Mouse (Mus musculus) kidney, adult 18-20 months (tissue): ENCODE measurements at regions not wholly inside any gene's neighbourhood (a gene's known extent, or its start where the extent isn't known, plus 50 kb on each side); places are given as distances from the start of the nearest gene placed in this dataset.

ENCODE experiments used
- DNase-seq: peaks from one replicate; pipeline ENCODE4 v3.0.0; 2021

- no peak for DNase-seq
Observed at GRCm38 (mm10) chr3:132237344-132237743, 152.3 kb downstream of the Dkk2 start.

GRCm38 (mm10) chr3:132257834-132258233 lies 172.7 kb downstream of the Dkk2 start:
- no peak for DNase-seq

GRCm38 (mm10) chr3:132269641-132270040 lies 184.5 kb downstream of the Dkk2 start:
- DNase-seq, result no peak

- DNase-seq, result no peak
Observed at GRCm38 (mm10) chr3:132274786-132275185, 189.7 kb downstream of the Dkk2 start.

- no peak for DNase-seq
Observed at GRCm38 (mm10) chr3:132277771-132278170, 192.7 kb downstream of the Dkk2 start.

GRCm38 (mm10) chr3:132287714-132288113 lies 202.6 kb downstream of the Dkk2 start:
- no peak for DNase-seq

- DNase-seq, result no peak
Observed at GRCm38 (mm10) chr3:132326961-132327360, 241.9 kb downstream of the Dkk2 start.

- DNase-seq, result no peak
Observed at GRCm38 (mm10) chr3:132343625-132344024, 258.5 kb downstream of the Dkk2 start.

GRCm38 (mm10) chr3:132345856-132346255 lies 260.8 kb downstream of the Dkk2 start:
- DNase-seq, result no peak

GRCm38 (mm10) chr3:132349602-132350001 lies 264.5 kb downstream of the Dkk2 start:
- DNase-seq, result no peak

- no peak for DNase-seq
Observed at GRCm38 (mm10) chr3:132353204-132353603, 268.1 kb downstream of the Dkk2 start.

DNA sequence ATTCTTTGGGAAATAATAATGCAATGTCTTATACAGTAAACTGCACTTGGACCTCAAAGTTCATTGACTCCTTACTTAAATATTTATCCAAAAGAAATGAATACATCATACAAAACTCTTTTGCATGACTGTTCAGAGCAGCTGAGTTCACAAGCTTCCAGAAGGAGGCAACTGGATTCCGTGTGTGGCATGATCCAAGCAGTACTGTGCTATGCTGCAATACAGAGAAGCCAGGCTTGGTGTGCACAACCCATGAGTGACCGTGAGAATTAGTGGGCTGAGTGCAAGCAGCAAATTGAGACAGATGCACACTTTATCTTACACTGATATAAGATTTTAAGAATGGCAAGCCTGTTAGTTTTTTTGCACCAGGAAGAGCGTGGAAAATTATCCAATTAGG lies 270.0 kb upstream of the Gimd1 start:
- DNase-seq, result no peak

DNA sequence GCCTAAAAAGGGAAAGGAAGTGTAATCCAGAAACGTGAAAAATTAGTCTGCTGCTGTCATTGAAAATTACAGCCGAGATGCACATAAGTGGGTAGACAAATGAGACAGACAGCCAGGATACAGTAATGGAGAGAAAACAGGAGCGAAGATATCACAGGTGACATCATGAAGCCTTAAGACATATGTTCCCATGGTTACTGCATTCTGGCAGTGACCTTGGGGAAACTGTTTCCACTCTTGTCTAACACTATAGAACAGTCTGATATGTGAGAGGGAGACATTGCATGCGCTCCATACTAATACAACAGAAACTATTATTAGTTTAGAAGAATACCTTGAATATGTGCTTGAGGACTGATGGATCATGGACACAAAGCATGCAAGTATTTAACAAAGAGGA lies 254.0 kb upstream of the Gimd1 start:
- DNase-seq, result no peak

GRCm38 (mm10) chr3:132417742-132418141 lies 211.9 kb upstream of the Gimd1 start:
- no peak for DNase-seq

DNA sequence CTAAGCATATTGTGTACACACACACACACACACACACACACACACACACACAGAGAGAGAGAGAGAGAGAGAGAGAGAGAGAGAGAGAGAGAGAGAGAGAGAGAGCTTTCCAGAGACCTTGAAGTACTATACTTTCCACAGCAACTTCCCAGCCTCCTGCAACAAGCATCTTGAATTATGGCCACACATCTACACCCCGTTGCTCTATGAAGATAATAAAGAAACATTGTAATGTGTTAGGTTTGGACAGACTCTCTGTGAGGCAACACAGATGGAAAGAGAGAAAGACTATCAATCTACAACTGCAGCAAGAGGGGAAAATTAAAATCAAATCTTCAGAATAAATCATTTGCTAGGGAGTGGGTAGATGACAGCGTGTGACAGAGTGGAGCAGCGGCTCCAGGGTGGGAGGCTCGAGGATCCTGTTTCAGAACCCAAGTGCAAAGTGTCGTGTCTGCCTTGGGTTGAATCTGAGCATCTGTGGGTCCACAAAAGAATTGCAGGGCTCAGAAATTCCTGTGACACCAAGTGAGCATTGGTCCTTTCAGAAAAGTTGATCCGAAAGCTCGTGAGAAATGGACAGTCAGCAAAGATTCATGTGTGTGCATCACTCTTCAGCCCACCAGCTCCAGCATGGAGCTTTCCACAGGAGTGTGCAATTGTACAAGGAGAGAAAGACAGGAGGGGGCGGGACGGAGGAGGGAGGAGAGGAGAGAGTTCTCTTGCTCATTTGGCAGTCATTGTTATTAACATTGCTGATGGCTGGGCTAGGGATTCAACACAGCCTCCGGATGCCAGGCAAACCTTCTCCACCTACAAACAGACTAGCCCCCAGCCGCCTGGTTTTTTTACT lies 203.6 kb upstream of the Gimd1 start:
- DNase-seq, result no peak

DNA sequence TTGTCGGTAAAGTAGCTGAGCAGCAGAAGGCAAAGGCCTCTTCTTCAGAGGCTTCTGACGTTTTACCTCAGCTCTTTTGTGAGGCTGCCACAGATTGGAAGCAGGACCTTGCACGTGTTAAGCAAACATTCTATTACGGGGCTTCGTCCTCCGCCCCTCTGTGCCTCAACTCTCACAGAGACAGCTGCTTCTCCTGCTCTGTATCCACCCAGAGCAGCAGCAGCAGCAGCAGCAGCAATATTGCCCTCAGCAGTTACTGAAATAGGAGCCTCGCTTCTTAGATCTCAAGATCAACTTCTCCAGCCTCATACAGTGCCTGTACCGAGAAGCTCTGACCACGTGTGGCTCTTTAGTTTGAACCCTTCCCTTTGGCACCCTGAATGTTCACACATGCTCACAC lies 202.4 kb upstream of the Gimd1 start:
- DNase-seq, result no peak

- DNase-seq, result no peak
Observed at GRCm38 (mm10) chr3:132428148-132428547, 201.5 kb upstream of the Gimd1 start.

DNA sequence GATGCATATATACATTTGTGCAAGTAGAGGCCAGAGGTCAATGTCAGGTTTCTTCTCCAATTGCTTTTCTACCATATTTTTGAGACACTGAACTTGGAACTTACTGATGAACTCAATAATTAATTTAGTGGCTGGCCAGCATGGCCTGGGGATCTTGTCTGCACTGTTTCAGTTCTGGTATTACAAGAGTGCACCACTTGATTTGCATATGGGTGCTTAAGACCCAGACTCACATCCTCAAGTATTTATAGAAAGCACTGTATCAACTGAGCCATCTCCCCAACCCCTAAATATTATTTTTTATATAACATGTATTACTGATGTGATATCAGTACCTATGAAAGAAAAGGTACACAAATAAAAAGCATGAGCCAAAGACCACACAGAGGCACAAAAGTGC lies 197.8 kb upstream of the Gimd1 start:
- DNase-seq, result no peak

GRCm38 (mm10) chr3:132441226-132441625 lies 188.4 kb upstream of the Gimd1 start:
- no peak for DNase-seq

- DNase-seq, result no peak
Observed at GRCm38 (mm10) chr3:132453927-132454326, 175.7 kb upstream of the Gimd1 start.

GRCm38 (mm10) chr3:132462348-132462959 lies 167.2 kb upstream of the Gimd1 start:
- no peak for DNase-seq

GRCm38 (mm10) chr3:132471070-132471469 lies 158.6 kb upstream of the Gimd1 start:
- DNase-seq, result no peak

- DNase-seq, result no peak
Observed at GRCm38 (mm10) chr3:132477768-132478167, 151.9 kb upstream of the Gimd1 start.

DNA sequence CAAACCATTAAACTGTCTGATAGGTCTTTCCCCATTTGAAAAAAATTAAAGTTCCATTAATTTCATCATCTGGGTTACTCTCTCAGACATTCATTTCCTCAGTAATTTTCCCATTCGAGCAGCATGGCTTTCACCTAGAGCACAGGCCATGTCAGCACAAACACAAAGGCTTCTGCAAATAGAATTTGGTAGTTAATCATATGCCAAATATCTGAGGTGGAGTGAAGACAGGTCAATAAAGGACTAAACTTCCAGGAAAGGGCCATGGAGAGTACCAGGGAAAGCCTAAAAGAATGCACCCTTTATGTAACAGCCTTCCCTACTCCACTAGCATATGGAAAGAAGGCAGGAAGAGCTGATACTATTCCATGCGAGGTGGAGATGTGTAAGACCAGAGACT lies 150.3 kb upstream of the Gimd1 start:
- no peak for DNase-seq

- no peak for DNase-seq
Observed at GRCm38 (mm10) chr3:132484814-132485213, 144.8 kb upstream of the Gimd1 start.
